Mouse (Mus musculus) layer of hippocampus, adult 11-12 months (tissue): ENCODE data around the gene 2610528J11Rik.
"Not testable (repeated sequence)": the region's sequence is repeated elsewhere in the genome, so short reads cannot be mapped to it uniquely, and the experiment has no call there.

Source experiments
- DNase-seq: peaks from one replicate; pipeline ENCODE4 v3.0.0; 2022; ENCODE audit warnings: low spot score

2610528J11Rik gene

DNA sequence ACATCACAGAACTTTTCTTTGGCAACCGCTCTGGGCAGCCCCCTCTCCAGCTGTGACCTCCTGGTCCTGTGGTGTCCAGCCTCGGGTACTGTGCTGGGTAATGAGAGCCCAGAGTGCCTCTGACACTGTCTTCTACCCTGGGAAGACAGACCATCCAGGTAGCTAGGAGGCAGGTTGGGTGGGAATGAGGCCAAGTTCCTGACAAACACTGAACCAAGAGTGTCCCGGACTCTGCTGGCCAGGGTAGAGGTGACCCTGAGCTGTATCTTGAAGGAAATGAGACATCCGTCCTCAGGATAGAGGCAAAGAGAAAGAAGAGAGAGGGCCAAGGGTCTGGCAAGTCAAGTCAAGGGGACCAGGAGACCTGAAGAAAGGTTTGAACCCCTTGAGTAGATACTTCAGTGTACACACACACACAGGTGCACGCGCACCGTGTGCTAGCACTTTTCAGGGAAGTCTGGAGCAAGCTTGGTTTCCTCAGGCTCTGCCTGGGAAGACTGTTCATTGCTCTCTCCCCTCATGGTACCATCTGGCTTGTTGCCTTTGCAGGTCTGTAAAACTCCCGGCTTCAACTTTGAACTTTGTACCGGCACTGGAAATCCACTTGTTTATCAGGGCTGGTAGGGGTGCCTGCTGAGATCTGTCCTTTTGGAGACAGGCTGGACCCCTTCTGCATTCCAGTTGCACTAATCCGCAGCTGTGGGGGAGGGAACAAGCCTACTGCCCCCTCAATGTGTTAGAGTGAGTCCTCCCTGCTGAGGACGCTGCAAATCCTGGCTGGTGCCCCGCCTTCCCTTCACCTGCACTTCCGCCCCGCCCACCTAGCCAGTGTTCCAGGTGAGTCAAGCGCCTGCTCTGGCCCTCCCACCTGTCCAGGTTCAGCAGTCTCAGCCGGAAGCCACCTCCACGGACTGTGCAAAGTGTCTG is at the start of gene 2610528J11Rik:
TSS of gene 2610528J11Rik (plus strand) at position 592 of the 927 bp plus-strand sequence.
- no peak for DNase-seq

- DNase-seq = no peak
These were observed 37.1 kb upstream of the 2610528J11Rik start, which contains the start of gene Tie1 for GRCm38 (mm10) chr4:118489717-118490132. Gene Tie1 (minus strand): TSS chr4:118490061.

DNA sequence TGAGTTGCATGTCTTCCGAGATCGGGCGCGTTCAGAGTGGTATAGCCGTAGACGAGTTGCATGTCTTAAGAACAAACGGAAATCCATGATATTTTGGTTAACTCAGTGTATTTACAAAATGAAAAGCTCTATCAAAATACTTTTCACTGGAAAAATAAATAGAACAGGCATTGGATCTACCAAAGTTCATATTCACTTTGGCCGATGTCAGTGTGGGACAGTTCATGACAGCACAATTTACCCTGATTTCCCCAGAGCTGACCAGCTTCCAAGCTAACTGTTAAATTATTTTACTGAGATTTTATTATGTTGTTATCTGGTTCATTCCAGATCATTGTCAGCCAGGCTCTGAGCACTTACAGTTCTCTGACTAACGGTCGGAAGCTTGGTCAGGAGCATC is 36.3 kb upstream of the 2610528J11Rik start:
- DNase-seq = no peak

- DNase-seq = no peak
These were observed 26.6 kb upstream of the 2610528J11Rik start for GRCm38 (mm10) chr4:118500171-118500724.

- no peak for DNase-seq
These were observed 26.0 kb upstream of the 2610528J11Rik start for GRCm38 (mm10) chr4:118500792-118501191.

GRCm38 (mm10) chr4:118505551-118505950 is 21.2 kb upstream of the 2610528J11Rik start:
- DNase-seq = no peak

GRCm38 (mm10) chr4:118507171-118507570 is 19.6 kb upstream of the 2610528J11Rik start:
- not testable (repeated sequence) for DNase-seq

- no peak for DNase-seq
These were observed 17.7 kb upstream of the 2610528J11Rik start for GRCm38 (mm10) chr4:118509050-118509449.

GRCm38 (mm10) chr4:118516699-118517496 is 9.9 kb upstream of the 2610528J11Rik start:
- no peak for DNase-seq

DNA sequence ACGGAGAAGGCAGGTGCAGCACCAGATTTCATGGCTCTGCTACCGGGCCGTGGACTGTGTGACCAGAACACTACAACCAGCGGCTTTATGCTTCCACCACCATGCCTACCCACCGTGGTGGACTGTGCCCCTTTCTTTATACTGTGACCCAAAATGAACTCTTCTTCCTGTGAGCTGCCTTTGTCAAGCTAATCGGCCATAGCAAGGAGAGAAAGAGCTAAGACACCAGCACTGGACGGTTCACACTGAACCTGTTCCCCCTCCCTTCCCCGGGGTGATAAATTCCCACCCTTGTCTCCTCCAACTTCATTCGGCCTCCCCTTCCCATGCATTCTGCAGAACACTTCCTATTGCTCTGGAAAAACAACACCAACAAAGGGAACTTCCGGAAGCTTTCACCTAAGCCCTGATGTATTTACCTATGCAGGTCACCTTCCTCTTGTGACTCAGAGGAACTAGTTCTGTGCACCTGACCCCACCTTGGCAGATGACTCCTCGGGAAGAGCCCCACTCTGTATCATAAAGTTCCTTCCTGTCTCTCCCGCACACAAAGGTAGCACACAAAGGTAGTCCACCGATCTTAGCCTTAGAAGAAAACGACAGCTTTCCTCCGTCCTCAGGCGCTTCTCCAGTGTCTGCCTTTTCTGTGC is 9.2 kb upstream of the 2610528J11Rik start:
- no peak for DNase-seq

DNA sequence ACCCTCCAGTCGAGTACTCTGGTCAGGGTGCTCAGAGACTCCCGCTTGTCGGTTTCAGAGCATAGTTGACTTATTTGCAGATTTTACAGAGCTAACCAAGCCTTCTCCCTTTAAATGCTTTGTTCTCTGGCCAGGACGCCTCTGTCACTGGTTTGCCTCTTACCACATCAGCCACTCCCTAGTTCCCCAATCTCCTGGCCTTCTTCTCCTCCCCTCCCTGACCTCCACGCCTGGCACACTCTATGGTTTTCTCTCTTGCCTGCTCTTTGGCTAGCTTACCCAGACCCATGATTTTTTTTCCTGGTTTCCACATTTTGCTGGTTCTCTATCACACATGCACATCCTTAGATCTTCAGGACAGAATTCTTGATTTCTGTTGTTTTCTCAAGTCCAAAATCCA is 8.6 kb upstream of the 2610528J11Rik start:
- DNase-seq = no peak

DNA sequence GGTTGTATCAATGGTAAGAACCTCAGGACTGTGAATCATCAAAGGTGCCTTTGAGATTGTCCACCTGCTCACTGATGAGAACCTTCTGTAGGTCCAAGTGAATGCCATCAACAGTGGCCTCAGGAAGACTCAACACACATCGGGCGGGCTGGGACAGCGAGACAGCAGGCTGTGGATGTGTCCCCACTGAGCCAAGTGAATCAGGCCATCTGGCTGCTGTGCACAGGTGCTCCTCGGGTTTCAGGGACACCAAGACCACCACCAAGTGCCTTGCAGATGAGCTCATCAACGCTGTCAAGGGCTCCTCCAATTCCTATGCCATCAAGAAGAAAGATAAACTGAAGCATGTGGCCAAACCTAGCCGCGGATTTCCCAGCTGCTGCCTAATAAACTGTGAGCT is 4.6 kb upstream of the 2610528J11Rik start:
- DNase-seq = no peak

DNA sequence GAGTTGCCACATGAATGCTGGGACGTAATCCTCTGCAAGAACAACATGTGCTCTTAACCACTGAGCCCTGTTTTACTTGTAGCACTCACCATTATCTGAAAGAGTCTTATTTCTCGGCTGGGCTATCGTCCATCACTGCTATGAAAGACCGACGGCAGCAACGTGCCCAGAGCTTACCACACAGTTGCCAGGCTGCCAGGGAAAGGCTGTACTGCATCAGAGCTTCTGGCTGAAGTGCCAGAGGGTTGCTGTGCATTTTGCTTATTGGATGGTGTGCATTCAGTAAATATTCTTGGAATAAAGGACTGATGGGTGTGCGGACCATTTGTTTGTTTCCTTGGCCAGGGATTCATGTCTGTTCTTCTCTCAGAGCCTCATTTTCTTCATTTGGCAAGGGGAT is 2.8 kb upstream of the 2610528J11Rik start:
- no peak for DNase-seq

- DNase-seq = no peak
These were observed 1.0 kb upstream of the 2610528J11Rik start for GRCm38 (mm10) chr4:118525779-118526178.

- DNase-seq = no peak
These were observed 509 bp downstream of the 2610528J11Rik start for GRCm38 (mm10) chr4:118527335-118527681.

GRCm38 (mm10) chr4:118527720-118528119 is 921 bp downstream of the 2610528J11Rik start:
- no peak for DNase-seq

- DNase-seq = no peak
These were observed 5.9 kb downstream of the 2610528J11Rik start for GRCm38 (mm10) chr4:118532663-118533062.

GRCm38 (mm10) chr4:118533156-118533555 is 6.4 kb downstream of the 2610528J11Rik start:
- DNase-seq = no peak

- DNase-seq = no peak
These were observed 6.8 kb downstream of the 2610528J11Rik start for GRCm38 (mm10) chr4:118533605-118534004.

- no peak for DNase-seq
These were observed 8.8 kb downstream of the 2610528J11Rik start for GRCm38 (mm10) chr4:118535610-118536009.

DNA sequence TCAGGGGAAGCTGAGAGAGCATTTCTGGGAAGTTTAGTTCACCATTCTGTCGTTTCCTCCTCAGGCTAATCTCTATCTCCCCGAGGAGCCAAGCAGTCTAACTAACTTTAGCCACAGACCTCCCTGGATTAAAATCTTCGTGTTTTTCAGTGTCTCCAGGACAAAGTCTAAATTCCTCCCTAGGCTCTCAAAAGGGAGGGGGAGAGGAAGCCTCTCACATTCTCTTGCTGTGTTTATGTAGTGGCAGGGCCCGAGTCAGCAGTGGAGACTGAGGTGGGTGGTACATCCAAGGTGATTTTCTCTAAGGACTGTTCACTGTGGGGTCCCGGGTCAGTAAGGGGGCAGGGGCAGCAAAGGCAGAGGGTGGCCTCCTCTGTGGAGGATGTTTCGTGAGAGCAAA is 11.0 kb downstream of the 2610528J11Rik start:
- no peak for DNase-seq

GRCm38 (mm10) chr4:118539904-118540303 is 13.1 kb downstream of the 2610528J11Rik start:
- no peak for DNase-seq
